Mouse (Mus musculus) layer of hippocampus, postnatal 10 days (tissue): ENCODE data around the gene Tnxb. TPM values are rescaled to one million over a fixed set of nuclear protein-coding genes. Genes with fewer than 3 reads are reported as not detected.

Experiments
- DNase-seq, 2 experiments: peaks; one replicate each; pipeline ENCODE4 v3.0.0; 2021; ENCODE audit warnings: low spot score in 2 of 2
- total RNA-seq, 2 experiments: library from RNA; stranded (reverse); gene quantifications; 2 replicates each; pipeline ENCODE4 v1.2.3; 2021

The Tnxb gene
- total RNA-seq, 2 experiments from 2014 or later = 4.1 to 4.7 TPM

DNA sequence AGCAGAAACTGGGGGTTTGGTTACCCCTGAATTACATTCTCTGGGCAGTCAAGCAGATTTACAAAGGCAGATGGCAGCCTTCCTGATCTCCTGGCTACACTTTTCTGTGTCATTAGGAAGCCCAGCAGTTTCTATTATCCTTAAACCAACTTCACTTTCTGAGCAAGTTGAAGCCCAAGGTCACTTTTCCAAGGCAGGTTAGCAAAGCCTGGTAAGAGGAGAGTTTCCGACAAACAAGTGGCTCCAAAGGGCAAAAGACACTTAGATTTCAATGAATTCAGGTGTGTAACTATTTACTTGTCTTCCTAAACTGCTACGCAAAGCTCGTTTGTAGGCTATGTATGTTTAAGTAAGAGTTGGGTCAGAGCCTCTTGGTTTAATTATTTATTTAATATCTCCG lies 27.0 kb upstream of the Tnxb start:
- DNase-seq = no peak

DNA sequence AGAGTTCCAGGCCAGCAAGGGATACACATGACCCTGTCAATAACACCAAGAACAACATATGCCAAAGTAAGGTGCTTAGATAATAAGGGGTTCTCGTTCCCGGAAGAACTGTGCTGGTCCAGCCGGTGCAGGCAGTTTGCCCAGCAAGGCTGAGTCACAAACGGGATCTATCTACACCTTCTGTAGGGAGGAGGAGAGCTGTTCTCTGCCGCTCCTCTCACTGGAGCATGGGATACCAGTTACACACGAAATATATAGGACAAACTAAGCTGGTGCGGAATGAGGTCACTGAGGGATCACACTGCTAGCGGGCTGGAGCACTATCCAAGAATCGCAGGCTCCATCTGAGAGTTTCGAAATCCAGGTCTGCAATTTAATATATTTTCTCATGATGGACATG lies 26.4 kb upstream of the Tnxb start:
- DNase-seq = peak; percentile 9 to 30

DNA sequence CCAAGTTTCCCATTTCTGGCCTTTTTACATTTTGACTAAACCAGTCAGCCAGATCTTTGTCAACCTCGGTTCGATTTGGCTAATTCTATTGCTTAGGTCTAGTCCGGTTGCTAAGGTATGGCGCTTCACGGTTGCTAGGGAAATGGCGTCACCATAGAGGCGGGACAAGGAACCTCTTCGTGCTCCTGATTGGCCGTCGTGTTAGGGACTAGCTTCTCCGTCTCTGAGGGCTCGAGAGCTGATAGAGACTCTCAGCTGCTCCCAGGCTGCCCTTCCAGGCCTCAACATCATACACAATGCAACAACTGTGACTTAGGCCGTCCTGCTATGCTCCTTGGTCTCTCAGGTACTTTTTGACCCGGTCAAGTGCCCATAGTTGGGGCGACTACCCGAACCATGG lies 25.7 kb upstream of the Tnxb start, which contains the start of gene Fkbpl:
Gene Fkbpl (plus strand): TSS at position 157 of the 400 bp plus-strand sequence.
- peak; percentile 96 for DNase-seq

DNA sequence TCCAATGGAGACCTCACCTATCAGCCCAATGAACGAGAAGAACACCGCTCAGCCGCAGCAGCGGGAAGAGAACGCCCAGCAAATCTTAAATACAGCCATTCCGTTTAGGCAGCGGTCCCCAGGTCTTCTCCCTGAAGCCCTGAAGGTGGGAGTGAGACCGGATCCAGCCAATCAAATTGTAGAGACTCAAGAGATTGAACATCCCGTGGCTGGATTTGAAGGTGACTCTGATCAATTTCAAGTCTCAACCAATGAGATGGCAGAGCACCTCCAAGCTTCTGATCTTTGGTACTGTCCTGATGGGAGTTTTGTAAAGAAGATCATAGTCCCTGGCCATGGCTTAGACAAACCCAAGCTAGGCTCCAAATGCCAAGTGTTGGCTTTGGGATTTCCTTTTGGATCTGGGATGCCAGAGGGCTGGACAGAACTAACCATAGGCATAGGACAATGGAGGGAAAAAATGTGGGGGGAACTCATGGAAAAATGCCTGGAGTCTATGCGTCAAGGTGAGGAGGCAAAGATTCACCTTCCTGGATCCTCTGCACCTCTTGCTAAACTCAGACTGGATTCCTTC lies 25.0 kb upstream of the Tnxb start:
- DNase-seq = peak in 1 of 2 experiments; percentile 16

DNA sequence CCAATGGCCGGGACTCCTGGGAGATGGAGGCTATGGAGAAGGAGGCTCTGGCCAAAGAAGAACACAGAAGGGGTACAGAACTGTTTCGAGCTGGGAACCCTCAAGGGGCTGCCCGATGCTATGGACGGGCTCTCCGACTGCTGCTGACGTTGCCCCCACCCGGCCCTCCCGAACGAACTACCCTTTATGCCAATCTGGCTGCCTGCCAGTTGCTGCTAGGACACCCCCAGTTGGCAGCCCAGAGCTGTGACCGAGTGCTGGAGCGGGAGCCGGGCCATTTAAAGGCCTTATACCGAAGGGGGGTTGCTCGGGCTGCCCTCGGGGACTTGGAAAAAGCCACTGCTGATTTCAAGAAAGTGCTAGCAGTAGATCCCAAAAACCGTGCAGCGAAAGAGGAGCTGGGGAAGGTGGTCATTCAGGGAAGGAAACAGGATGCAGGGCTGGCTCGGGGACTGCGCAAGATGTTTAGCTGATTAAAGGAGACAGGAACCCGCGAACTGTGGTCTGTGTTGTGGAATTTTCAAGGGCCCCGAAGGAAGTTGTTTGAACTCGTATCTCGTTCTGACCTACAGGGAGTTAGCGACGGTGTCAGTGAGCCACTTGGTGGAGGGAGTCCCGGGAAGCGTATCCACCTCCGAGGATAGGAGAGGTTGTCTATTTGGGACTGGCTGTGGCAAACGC lies 24.4 kb upstream of the Tnxb start:
- DNase-seq = peak in 1 of 2 experiments; percentile 18

DNA sequence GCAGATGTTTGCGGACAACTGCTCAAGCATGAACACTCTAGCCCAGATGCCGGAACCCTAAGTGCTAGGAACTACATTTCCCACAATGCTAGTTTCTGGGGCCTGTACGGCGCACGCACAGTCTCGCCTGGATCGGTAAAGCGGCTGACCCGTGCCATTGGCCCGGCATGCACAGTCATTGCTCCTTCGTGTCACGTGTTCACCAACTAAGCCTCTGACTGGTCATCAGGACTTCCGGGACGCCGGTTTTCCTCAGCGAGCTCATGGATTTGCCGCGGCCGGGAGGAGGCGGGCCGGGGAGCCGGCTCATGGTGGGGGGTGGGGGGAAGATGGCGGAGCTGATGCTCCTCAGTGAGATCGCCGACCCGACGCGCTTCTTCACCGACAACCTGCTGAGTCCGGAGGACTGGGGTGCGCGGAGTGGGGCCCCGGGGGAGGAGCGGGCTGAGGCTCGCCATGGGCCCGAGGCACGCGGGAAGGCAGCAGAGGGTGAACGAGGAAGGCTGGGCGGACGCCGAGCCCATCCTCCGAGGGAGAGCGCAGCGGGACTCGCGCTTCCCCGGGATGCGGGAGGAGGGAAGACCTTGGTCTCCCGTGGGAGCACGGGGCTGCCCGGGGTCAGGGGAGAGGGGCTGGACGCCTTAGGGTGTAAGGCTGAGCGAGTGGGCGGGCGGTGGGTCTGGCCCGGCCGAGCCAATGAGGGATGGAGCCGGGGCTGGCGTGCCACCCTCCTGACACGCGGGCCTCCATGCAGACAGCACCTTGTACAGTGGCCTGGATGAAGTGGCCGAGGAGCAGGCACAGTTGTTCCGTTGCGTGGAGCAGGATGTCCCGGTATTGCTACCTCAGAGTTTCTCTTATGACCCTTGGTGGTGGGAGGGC lies 23.2 kb upstream of the Tnxb start, which contains the start of gene Atf6b:
Gene Atf6b (plus strand): TSS at position 241 of the 882 bp plus-strand sequence.
- peak; percentile 91 to 93 for DNase-seq

DNA sequence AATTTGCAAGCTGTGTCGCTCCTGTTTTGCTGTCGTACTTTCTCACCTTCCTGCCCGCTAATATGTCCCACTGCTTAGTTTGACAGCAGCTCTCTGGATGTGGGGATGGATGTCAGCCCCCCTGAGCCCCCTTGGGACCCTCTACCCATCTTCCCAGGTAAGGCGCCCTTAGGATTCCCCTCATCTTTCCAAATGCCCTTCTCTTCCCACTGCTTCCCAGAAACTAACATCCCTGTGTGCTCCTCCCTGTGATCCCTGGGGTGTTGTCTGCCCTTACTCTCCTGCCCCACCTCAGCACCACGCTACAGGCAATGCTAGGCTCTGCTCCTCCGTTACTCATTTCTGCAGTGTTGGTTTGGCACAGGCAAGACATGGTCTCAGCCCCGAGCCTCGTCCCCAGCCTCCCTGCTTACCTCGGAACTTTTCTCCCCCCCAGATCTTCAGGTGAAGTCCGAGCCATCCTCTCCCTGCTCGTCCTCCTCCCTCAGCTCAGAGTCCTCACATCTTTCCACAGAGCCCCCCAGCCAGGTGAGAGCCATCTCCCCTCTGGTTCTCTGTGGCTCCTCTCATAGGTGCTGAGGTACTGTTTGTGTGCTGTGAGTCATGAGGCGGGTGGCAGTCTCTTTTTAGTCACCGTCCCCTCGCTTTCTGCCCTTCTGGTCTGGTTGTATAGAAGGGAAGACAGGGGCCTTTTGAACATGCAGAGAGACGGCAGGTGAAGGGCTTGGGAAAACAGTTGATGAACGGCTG lies 22.0 kb upstream of the Tnxb start:
- DNase-seq = no peak

DNA sequence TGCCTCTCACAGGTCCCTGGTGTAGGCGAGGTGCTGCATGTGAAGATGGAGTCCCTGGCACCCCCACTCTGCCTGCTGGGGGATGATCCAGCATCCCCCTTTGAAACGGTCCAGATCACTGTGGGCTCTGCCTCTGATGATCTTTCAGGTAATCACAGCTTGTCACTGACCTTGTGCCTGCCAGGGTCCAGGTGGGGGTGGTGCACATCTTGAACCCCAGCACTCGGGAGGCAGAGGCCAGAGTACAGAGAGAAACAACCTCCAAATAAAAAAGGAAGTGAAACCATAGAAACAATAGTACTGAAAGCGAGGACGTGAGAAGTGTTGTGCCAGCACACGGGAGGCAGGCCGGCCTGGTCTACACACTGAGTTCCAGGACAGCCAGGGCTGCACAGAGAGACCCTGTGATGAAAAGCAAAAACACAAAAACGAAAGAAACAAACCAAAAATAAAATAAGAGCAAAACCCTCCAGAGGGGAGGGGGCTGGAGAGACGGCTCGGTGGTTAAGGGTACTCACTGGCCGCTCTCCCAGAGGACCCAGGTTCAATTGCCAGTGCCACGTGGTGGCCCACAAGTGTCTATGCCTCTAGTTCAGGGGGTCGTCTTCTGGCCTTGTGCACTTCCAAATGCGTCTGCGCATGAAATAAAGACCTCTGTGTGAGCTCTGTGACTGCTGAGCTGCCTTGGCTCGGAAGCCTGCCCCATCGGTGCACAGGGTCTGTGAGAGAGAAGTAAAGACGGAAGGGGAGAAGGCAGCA lies 21.1 kb upstream of the Tnxb start:
- no peak for DNase-seq

DNA sequence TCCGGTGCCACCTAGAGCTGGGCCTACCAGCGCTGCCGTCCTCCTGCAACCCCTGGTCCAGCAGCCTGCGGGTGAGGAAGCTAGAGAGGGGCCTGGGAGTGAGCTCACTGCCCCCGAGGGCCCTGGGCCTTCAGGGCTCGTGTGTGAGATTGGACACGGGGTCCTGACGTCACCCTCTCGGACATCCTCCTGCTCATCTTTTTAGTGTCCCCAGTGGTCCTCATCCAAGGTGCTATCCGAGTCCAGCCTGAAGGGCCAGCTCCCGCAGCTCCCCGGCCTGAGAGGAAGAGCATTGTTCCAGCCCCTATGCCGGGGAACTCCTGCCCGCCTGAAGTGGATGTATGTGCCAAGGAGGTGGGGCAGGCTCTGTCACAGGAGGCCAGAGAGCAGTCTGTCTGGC lies 19.6 kb upstream of the Tnxb start:
- peak in 1 of 2 experiments; percentile 12 for DNase-seq

DNA sequence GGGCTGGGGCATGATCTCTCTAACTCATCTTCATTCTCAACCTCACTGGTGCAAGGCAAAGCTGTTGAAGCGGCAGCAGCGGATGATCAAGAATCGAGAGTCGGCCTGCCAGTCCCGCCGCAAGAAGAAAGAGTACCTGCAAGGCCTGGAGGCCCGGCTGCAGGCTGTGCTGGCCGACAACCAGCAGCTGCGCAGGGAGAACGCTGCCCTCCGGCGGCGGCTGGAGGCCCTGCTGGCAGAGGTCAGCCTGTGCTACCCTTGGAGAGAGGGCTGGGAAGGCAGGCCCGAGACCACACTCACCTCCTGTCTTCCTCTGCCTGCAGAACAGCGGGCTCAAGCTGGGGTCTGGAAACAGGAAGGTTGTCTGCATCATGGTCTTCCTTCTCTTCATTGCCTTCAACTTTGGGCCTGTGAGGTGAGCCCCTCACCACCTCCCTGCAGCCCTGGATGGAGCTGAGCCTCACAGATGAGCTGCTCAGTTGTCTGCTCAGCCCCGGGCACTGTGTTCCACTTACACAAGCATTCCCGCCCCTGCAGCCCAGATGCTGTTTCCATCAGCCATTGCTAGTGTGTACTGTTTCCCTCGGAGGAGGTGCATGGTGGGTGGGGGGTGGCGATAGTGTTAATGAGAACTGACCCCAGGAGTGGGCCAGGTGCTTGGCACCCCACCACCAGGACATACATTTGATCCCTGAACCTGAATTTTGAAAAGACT lies 18.7 kb upstream of the Tnxb start:
- peak in 1 of 2 experiments; percentile 64 for DNase-seq

DNA sequence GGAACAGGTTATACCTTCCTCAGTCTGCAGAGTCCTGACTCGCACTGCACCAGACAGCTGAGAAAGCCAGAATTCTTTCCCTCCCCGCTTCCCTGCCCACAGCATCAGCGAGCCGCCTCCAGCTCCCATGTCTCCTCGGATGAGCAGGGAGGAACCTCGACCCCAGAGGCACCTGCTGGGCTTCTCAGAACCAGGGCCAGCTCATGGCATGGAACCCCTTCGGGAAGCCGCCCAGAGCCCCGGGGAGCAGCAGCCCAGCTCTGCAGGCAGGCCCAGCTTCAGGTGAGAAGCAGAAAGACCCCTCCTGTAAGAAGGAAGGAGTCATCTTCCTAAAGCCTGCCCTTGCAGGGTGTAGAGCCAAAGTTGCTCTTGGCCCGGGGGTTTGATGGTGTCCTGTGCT lies 17.8 kb upstream of the Tnxb start:
- peak in 1 of 2 experiments; percentile 14 for DNase-seq

DNA sequence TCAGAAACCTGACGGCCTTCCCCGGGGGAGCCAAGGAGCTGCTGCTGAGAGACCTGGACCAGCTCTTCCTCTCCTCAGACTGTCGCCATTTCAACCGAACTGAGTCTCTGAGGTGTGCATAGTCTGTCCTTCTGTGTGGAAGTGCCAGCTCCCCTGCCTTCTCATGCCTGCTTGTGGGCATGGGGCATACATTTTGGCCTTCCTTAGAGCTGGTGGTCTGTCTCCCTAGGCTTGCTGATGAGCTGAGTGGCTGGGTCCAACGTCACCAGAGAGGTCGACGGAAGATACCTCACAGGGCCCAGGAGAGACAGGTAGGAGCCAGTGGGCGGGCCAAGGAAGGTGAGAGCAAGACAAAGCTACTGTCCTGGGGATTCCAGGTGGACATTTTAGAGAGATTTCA lies 17.4 kb upstream of the Tnxb start:
- peak in 1 of 2 experiments; percentile 14 for DNase-seq

DNA sequence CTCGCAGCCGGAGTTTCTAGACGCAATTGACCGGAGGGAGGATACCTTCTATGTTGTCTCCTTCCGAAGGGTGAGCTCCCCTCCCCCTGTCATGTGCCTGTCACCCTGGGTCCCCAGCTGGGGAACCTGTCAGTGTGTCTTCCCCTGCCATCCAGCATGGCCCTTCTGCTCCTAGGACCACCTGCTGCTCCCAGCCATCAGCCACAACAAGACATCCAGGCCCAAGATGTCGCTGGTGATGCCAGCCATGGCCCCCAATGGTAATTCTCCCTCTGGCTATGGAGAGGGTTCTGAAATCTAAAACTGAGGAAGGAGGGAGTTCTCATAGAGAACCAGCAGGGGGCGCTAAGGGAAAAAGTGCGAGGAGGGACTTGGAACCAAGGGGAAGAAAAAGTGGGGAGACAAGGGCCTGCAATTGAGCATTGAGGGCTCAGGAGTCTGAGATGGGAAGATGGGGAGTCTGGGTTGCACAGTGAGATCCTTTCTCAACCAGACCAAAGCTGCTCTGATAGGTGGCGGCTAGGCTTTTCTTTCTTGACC lies 16.5 kb upstream of the Tnxb start:
- peak; percentile 77 to 80 for DNase-seq

DNA sequence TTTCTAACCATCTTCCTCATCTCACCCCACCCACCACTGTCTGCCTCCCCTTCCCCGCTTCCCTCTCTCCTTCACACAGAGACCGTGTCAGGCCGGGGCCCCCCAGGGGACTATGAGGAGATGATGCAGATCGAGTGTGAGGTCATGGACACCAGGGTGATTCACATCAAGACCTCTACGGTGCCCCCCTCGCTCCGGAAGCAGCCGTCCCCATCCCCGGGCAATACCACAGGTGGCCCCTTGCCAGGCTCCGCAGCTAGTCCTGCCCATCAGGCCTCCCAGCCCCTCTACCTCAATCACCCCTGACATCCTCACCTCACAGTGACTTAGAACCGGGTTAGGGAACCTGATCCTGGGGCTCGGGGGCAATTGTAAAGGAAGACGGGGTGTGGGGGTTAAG lies 15.9 kb upstream of the Tnxb start:
- no peak for DNase-seq

DNA sequence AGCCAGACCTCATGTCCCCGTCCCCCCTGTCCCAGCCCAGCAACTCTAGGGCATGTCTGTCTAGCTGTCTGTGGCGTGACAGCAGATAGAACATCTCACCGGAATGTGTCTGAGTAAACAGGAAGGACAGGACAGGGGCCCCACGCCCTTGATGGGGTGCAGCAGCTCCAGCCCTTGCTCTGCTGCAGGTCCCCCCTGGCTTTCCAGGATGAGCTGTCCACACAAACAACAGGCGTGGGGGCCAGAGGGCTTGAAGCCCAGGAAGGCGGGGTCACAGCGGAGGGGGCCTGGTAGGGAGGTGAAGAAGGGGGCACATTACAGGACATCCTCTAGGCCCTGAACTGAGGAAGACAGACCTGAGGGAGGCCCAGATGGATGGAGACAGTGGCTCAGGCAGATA lies 15.2 kb upstream of the Tnxb start:
- DNase-seq = peak in 1 of 2 experiments; percentile 36

DNA sequence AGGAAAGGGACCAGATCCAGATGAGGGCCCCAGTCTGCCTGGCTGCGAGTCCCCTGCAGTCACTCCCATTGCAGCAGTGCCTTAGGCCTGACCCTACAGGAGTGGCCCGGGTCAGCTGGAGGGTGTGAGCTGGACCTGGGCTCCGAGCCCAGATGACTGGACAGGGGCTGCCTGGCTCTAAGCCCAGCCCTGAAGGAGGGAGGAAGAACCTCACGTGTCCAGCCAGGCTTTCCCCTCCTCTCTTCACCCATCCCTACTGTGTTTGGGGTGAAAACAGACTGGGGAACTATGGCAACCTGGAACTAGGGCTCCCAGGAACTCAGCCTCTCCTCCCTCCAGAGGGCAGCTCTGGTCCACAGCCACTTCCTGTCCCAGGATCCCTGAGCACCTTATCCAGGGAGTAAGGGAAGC lies 14.7 kb upstream of the Tnxb start:
- DNase-seq = peak; percentile 60 to 71

DNA sequence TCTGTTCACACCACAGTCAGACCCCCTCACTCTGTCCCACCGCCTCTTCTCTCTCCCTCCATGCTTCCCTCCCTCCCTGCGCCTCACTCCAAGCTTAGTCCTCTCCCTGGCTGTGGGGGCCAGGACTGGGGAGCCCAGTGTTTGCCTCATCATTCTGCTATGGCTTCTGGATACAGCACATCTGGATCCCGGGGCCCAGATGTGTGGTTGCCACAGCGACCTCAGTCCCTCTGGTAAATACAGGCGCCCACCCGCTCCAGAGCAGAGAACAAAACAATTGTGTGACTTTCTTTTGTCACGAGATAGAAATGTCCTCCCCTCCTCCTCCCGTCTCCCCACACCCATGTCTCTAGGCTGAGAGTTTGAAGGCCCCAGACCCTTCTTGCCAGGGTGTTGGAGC lies 13.7 kb upstream of the Tnxb start:
- peak in 1 of 2 experiments; percentile 14 for DNase-seq

DNA sequence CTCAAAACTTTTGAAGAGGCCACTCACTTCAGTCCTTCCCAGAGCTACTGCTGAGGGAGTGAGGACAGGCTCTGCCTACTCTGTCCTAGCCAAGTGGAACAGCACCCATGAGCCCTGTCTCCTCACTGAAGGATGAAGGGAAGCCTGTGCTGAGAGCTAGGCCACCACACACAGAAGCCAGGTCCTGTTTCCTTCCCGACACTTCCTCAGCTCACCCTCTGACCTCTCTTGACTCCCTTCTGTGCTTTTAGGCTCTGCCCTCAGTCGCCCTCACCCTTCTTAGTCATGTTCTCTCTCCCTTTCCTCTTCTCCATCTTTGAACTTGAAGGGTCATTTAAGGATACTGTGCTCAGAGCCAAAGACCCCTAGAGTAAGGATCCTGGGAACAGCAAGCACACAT lies 13.1 kb upstream of the Tnxb start:
- peak in 1 of 2 experiments; percentile 10 for DNase-seq

DNA sequence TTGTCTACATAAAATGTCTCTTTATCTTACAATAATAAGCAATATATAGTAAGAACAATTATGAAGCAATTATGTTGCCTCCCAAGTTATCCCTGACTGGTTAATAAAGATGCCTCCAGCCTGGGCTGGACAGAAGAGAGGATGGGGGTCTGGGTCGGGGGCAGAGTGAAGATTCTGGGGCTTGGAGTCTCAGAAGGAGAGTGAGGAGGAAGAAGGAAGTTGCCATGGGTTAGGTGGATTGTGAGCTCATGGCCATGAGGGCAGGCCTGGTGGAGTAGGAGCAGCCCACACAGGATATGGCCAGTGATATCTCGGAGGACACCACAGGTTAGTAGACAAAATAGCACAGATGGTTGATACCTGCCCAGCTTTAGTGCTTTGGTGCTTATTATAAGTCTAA lies 12.2 kb upstream of the Tnxb start:
- DNase-seq = no peak
